7 mouse cellular contexts compared by ENCODE assay signal in genomic region chr6:47745856-47746255, GRCm38 (mm10).
DNase-seq lines count a peak whose midpoint lies in the region; TF ChIP-seq lines count a peak whose summit lies in the region.
"Not testable (repeated sequence)": the region's sequence is repeated elsewhere in the genome, so short reads cannot be mapped to it uniquely, and the experiment has no call there.

No protein-coding gene starts in this region.

- H3K4me3 ChIP-seq in kidney, adult 2 months (ENCODE audit: insufficient read depth, low read depth, low read length): not testable (repeated sequence)

- TF ChIP-seq CTCF in kidney, adult 2 months (conservative IDR thresholded peaks at IDR 0.05; ENCODE audit: insufficient read depth, insufficient read length, low read depth, low read length): not testable (repeated sequence)

- 93% methylated on average over 9 of the region's 14 CpGs for WGBS in kidney, adult 2 months

- not testable (repeated sequence) for H3K27ac ChIP-seq in kidney, adult 2 months (ENCODE audit: insufficient read depth, low read depth, low read length)

- TF ChIP-seq POLR2A in kidney, adult 2 months (IDR thresholded peaks at IDR 0.05; ENCODE audit: low read depth, low read length): not testable (repeated sequence)

- H3K4me1 ChIP-seq in kidney, adult 2 months (ENCODE audit: control insufficient read depth, insufficient read depth, low read length): not testable (repeated sequence)

- peak; percentile 7 to 50 for DNase-seq in adrenal gland, adult (ENCODE audit: inconsistent age in 2 of 2, low spot score in 1 of 2)
- DNase-seq in cerebellum, adult 9-10 months: peak; percentile 56
- DNase-seq in heart, adult 11 months: peak; percentile 83
- peak; percentile 7 for DNase-seq in kidney, adult 2 months
- peak; percentile 7 for DNase-seq in layer of hippocampus, adult 11-12 months (ENCODE audit: low spot score)
- DNase-seq in testis, postnatal 14 days (ENCODE audit: low spot score): peak; percentile 2
- peak; percentile 3 for DNase-seq in thymus, postnatal 4 days

- not testable (repeated sequence) for H3K27me3 ChIP-seq in kidney, adult 2 months (replicated peaks; ENCODE audit: control insufficient read depth, insufficient read depth, low read length)

- H3K36me3 ChIP-seq in kidney, adult 2 months (ENCODE audit: control insufficient read depth, insufficient read depth, low read length): not testable (repeated sequence)

Comparison
In these comparisons a context has a peak if more than half of its experiments do, and no peak if none do; other contexts are left out.
1. DNase-seq: peak in every context shown above with its lines; median percentile 83 in heart, adult 11 months; 56 in cerebellum, adult 9-10 months; 28 in adrenal gland, adult; 7 in kidney, adult 2 months; 7 in layer of hippocampus, adult 11-12 months; 3 in thymus, postnatal 4 days; 2 in testis, postnatal 14 days.